Mouse (Mus musculus) hindbrain, embryonic 11.5 days (tissue): ENCODE data around the gene Mettl21c. TPM values are rescaled to one million over a fixed set of nuclear protein-coding genes. Genes with fewer than 3 reads are reported as not detected.
"Not testable (repeated sequence)": the region's sequence is repeated elsewhere in the genome, so short reads cannot be mapped to it uniquely, and the experiment has no call there.

Experiments used
- ATAC-seq: fragments of 200-750 bp; cut with Nextera tagmentation; 2 replicates; pipeline ENCODE4 v1.8.0; 2017; ENCODE audit warnings: mild to moderate bottlenecking, moderate TSS enrichment, moderate library complexity; ENCODE audit not compliant: low FRiP score
- DNase-seq: peaks from one replicate; pipeline ENCODE4 v3.0.0-alpha.2; 2015; ENCODE audit warnings: low spot score
- H3K27ac ChIP-seq: fragments of 300-500 bp; sonication (generic); 2 replicates; pipeline ENCODE4 v1.5.1; 2014; ENCODE audit warnings: mild to moderate bottlenecking, low read depth, low read length
- H3K27me3 ChIP-seq: fragments of 300-500 bp; sonication (generic); 2 replicates; pipeline ENCODE4 v1.6.1; 2014; ENCODE audit warnings: mild to moderate bottlenecking, low read length, moderate library complexity, mixed read lengths; ENCODE audit not compliant: control insufficient read depth, insufficient read depth
- H3K36me3 ChIP-seq: fragments of 300-500 bp; sonication (generic); 2 replicates; pipeline ENCODE4 v1.6.1; 2014; ENCODE audit warnings: mild to moderate bottlenecking, low read length, moderate library complexity, mixed read lengths; ENCODE audit not compliant: control insufficient read depth, insufficient read depth
- H3K4me1 ChIP-seq: fragments of 300-500 bp; sonication (generic); replicated peaks from 2 replicates; pipeline ENCODE4 v1.6.1; 2014; ENCODE audit warnings: low read length, mixed read lengths; ENCODE audit not compliant: control insufficient read depth, insufficient read depth
- H3K4me2 ChIP-seq: fragments of 300-500 bp; sonication (generic); replicated peaks from 2 replicates; pipeline ENCODE4 v1.6.1; 2014; ENCODE audit warnings: mild to moderate bottlenecking, low read depth, low read length
- H3K4me3 ChIP-seq: fragments of 300-500 bp; sonication (generic); 2 replicates; pipeline ENCODE4 v1.5.1; 2014; ENCODE audit warnings: low read depth, low read length
- H3K9ac ChIP-seq: fragments of 300-500 bp; sonication (generic); 2 replicates; pipeline ENCODE4 v1.6.1; 2014; ENCODE audit warnings: low read depth, low read length
- H3K9me3 ChIP-seq: fragments of 300-500 bp; sonication (generic); 2 replicates; pipeline ENCODE4 v1.6.1; 2016; ENCODE audit warnings: low read length; ENCODE audit not compliant: control insufficient read depth
- WGBS: fragments of 180-500 bp; shearing (Covaris S2); extraction: QIAGEN DNeasy Blood & Tissue Kit; methylation state at CpG from one replicate; pipeline ENCODE4 v1.1.7; 2014; 5-methylcytosine and 5-hydroxymethylcytosine counted together
- polyA plus RNA-seq: library from polyadenylated mRNA; unstranded; fragments of >200 nt; fragmentation: Nextera tagmentation; extraction: Ambion mirVana; gene quantifications from 2 replicates; pipeline ENCODE4 v1.2.1, GENCODE M21; 2014

Mettl21c gene
- polyA plus RNA-seq: 0.67 and 0.79 TPM in 2 replicates

DNA sequence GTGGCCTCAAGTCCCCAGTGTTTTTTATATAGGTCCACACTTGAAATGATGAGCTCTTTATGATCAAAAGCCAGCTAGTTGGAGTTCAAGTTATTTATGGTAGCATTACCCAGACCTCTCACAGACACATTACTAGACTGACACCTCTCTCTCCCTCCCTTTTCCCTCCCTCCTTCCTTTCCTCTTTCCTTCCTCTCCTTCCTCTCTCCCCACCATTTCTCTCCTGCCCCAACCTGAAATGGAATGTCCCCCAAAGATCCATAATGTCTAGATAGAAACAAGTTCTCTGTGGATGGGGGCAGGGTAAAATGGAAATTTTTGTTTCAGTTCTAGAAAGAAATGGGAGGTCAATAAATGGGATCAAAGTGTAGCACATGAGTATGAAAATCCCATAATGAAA, at the start of gene Mettl21c:
Gene Mettl21c (minus strand): TSS at position 101 of the 400 bp plus-strand sequence.
- Histone ChIP-seq H3K9me3 (no peaks in the 10 kb centered on the region), H3K27me3 (no peaks in the 10 kb centered on the region), H3K36me3 (no peaks in the 10 kb centered on the region), H3K4me1 (no peaks in the 10 kb centered on the region), H3K9ac (no peak within 1 kb of the TSS), H3K4me2 (no peak within 1 kb of the TSS), H3K4me3 (no peak within 1 kb of the TSS), H3K27ac (no peak within 1 kb of the TSS)
- ATAC-seq: no peak
- DNase-seq: no peak

DNA sequence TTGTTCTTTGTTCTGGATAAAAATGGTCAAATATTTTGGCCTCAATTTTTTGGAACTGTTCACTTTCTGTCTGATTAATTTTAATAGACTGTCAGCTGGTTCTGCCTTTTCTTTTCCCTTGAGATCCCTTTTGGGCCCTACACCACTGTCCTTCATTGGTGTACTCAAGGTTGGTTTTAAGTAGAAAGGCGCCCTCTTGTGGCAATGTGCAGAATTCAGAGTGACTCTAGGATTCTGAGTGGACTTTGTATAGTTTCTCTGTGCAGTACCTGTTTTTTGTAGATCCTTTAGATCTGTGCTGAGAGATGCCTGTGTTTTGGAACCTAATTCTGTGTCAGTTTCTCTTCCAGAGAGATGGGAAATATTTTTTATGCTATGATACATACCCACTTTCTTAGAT, 44.8 kb upstream of the Mettl21c start:
- H3K36me3 ChIP-seq: no peaks in the 10 kb centered on the region
- no peak overlapping the region for H3K4me2 ChIP-seq
- H3K4me1 ChIP-seq: no peaks in the 10 kb centered on the region
- H3K4me3 ChIP-seq: no peak overlapping the region
- H3K9me3 ChIP-seq: no peaks in the 10 kb centered on the region
- DNase-seq (peak; percentile 40), ATAC-seq (no peak)
- H3K27me3 ChIP-seq: no peaks in the 10 kb centered on the region
- H3K9ac ChIP-seq: no peak overlapping the region
- H3K27ac ChIP-seq: no peak overlapping the region
- WGBS: 4% methylated on average over 1 of the region's 1 CpGs

DNA sequence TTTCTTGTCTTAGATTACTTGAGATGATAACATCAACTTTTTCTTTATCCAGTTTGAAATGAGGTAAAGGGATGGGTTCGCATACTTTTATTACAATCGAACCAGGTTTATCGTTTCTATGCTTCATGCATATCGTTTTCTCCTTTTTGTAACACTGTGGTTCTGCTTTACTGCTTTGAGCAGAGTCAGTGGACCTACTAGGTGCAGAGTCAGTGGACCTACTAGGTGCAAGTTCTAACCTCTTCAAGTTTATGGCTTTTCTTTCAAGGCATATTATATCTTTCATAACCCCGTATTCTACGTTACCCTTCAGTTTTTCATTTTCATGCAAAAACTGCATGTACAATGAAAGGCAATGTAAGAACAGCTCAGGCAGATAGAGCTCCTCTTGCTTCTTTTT, 43.6 kb upstream of the Mettl21c start:
- Histone ChIP-seq H3K4me3 (no peak overlapping the region), H3K36me3 (no peaks in the 10 kb centered on the region), H3K27ac (no peak overlapping the region), H3K9me3 (no peaks in the 10 kb centered on the region), H3K9ac (no peak overlapping the region), H3K27me3 (no peaks in the 10 kb centered on the region), H3K4me1 (no peaks in the 10 kb centered on the region), H3K4me2 (no peak overlapping the region)
- WGBS: 96% methylated on average over 6 of the region's 6 CpGs
- DNase-seq: no peak
- ATAC-seq: no peak

DNA sequence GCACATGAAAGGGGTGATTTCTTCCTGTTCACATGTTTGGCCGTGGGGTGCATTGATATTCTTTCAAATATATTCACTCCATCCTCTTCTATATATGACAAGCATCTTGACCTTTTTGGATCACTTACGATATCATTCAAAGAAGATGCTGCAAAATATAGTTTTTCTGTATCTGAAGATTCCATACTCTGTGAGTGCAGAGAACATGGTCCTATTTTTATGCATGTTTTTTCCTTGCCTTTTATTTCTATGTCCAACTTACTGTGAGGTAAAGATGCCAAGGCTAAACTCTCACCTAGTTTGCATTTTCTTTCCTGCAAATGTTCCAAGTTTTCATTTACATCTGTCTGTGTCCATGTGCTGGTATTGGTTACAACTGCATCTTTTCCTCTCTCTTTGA, 42.0 kb upstream of the Mettl21c start, which contains the start of gene Gm8251:
Gene Gm8251 (minus strand): TSS at position 101 of the 400 bp plus-strand sequence.
- Histone ChIP-seq H3K27ac (no peak within 1 kb of the TSS), H3K27me3 (no peaks in the 10 kb centered on the region), H3K4me3 (no peak within 1 kb of the TSS), H3K9ac (no peak within 1 kb of the TSS), H3K4me1 (no peaks in the 10 kb centered on the region), H3K36me3 (no peaks in the 10 kb centered on the region), H3K9me3 (no peaks in the 10 kb centered on the region), H3K4me2 (no peak within 1 kb of the TSS)
- WGBS: 96% methylated on average over 2 of the region's 2 CpGs
- DNase-seq (no peak), ATAC-seq (no peak)

DNA sequence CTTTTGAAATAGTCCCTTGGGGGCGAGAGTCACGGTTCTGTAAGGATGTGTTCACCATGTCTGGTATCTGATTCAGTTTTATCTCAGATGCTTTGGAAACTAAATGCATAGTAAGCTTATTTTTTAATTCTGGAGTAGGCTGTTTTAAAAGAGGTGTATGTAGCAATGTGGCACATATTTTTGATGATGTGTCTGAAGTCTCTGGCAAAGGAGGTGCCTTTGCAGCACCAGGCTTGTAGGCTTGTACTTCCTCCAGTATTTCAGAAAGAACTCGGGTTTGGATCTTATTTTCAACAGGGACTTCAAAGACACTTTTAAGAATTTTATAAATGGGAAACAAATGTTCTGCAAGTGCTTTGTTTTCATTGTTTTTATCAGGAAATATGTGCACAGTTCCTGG, 38.0 kb upstream of the Mettl21c start:
- Histone ChIP-seq H3K27ac (no peak overlapping the region), H3K9ac (no peak overlapping the region), H3K4me2 (no peak overlapping the region), H3K4me1 (no peaks in the 10 kb centered on the region), H3K9me3 (no peaks in the 10 kb centered on the region), H3K4me3 (no peak overlapping the region), H3K36me3 (no peaks in the 10 kb centered on the region), H3K27me3 (no peaks in the 10 kb centered on the region)
- ATAC-seq (no peak), DNase-seq (no peak)
- WGBS: 84% methylated on average over 3 of the region's 3 CpGs

DNA sequence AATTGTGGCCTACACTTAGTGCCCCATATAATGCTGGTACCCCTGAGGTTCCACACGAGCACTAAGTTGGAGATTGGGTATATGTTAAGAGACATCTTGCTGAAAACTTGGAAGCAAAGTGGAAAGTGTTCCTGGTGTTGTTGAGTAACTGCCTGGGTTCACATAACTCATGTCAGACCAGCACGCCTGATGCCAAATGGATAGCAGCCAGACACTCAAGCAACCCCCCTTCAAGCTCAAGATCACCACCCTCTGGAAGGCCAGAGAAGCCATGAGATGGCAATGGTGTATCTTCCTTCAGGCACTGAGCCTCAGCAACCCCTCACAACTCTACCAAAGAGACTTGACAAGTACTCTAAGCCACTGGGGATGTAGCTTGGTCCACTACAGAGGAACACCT, 26.7 kb upstream of the Mettl21c start:
- Histone ChIP-seq H3K9ac (no peak overlapping the region), H3K9me3 (no peaks in the 10 kb centered on the region), H3K4me1 (no peaks in the 10 kb centered on the region), H3K4me3 (no peak overlapping the region), H3K27ac (no peak overlapping the region), H3K4me2 (no peak overlapping the region), H3K27me3 (no peaks in the 10 kb centered on the region), H3K36me3 (no peaks in the 10 kb centered on the region)
- ATAC-seq (no peak), DNase-seq (no peak)
- 89% methylated on average over 2 of the region's 2 CpGs for WGBS

DNA sequence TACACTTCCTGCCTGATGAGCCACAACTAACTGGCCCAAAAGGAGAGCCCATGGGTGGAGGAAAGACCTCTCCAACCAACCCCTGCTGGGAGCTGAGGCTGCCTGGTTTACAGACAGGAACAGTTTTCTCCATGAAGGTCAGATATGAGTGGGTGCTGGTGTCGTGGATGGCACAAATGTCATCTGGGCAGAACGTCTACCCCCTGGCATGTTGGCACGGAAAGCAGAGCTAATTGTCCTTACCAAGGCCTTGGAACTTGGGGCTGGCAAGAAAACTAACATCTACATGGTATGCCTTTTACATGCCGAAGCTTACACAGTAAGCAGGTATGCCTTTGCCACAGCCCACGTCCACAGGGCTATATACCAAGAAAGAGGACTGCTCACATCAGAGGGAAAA, 25.9 kb upstream of the Mettl21c start:
- H3K27ac ChIP-seq, H3K9me3 ChIP-seq, H3K4me3 ChIP-seq, H3K27me3 ChIP-seq, H3K4me2 ChIP-seq, H3K36me3 ChIP-seq, DNase-seq, ATAC-seq, H3K4me1 ChIP-seq, H3K9ac ChIP-seq: not testable (repeated sequence)
- 89% methylated on average over 5 of the region's 5 CpGs for WGBS

DNA sequence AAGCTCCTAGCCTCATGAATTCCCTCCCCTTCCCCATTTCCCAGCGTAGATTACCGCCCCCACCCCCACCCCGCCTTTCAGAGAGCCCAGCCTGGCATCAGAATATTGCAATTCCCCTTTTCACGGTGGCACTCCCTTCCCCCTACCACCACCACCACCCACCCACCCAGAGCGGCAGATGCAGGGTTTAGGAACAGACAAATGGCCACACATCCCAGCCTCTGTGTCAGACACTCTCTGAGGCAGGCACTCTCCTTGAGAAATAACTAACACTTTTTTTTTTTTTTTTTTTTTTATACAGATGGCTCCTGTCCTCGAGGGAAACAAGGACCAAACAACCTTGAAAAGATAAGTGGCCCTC, 22.7 kb upstream of the Mettl21c start:
- Histone ChIP-seq H3K27me3 (no peaks in the 10 kb centered on the region), H3K4me1 (no peaks in the 10 kb centered on the region), H3K9ac (peak overlapping the region; percentile 61), H3K9me3 (no peaks in the 10 kb centered on the region), H3K36me3 (no peaks in the 10 kb centered on the region), H3K4me2 (peak overlapping the region; percentile 50), H3K27ac (no peak overlapping the region), H3K4me3 (peak overlapping the region; percentile 33)
- 0% methylated on average over 6 of the region's 6 CpGs for WGBS
- ATAC-seq: peak; percentile 75; the same call in 1 of the 2 replicates
- no peak for DNase-seq

DNA sequence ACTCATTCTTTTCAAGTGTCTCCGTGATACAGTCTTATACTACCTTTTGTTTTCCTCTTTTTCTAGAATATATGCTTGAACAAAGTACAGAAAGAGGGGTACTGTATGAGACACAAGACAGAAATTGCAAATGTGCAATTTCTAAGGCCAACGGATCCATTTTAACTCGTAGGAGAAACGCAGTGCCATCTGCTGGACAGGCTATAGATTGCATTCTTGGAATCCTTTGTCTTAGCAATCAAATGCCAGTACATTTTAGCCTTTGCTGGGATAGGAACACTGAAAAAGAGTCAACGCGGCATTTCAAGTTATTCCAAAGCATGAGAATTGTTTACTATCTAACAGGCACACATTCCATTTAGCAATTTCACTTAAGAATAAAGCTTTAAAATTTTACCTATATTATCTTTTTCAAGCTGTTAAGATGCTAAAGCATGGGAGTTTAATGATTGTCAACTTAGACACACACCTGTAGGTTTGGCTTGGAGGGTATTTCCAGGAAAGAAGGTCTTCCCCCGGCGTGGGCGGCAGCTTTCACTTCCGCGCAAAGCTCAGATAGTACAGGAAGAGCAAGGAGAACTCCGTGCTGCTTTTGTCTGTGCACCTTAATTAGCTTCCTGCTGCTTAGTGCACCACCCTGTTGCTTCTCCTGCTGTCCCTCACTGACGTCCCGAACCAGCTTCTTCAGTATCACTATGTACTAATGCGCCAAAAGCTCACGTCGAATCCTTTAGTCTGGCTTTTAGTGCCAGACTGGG, 22.1 kb upstream of the Mettl21c start:
- Histone ChIP-seq H3K27ac (no peak overlapping the region), H3K9ac (peak overlapping the region; percentile 61), H3K36me3 (no peaks in the 10 kb centered on the region), H3K4me2 (peak overlapping the region; percentile 50), H3K9me3 (no peaks in the 10 kb centered on the region), H3K4me1 (no peaks in the 10 kb centered on the region), H3K4me3 (peak overlapping the region; percentile 33), H3K27me3 (no peaks in the 10 kb centered on the region)
- ATAC-seq (peak; percentile 78), DNase-seq (peak; percentile 80)
- 3% methylated on average over 17 of the region's 17 CpGs for WGBS
